Mouse (Mus musculus): Measurements from ENCODE around the gene Kcna5. TPM values are rescaled to one million over a fixed set of nuclear protein-coding genes. Genes with fewer than 3 reads are reported as not detected.

The Kcna5 gene
- polyA plus RNA-seq (2015; fragmentation: Nextera tagmentation; extraction: Ambion mirVana): 3.1 and 3.3 TPM in 2 replicates

- peak; percentile 77 for ATAC-seq (ENCODE audit: borderline replicate concordance, extremely low read depth, low FRiP score, low TSS enrichment)
- H3K4me3 ChIP-seq: peak within 1 kb of the TSS; percentile 17
- peaks cover 15% of the 10 kb centered on the region for H3K27me3 ChIP-seq
Observed at GRCm38 (mm10) chr6:126535208-126535910, at the start of gene Kcna5. Kcna5 (minus strand) TSS chr6:126535412.

GRCm38 (mm10) chr6:126583075-126583474, 47.9 kb upstream of the Kcna5 start:
- Histone ChIP-seq H3K4me3 (no peak overlapping the region), H3K4me1 (no peaks in the 10 kb centered on the region), H3K27me3 (no peaks in the 10 kb centered on the region), H3K36me3 (no peaks in the 10 kb centered on the region), H3K4me2 (no peak overlapping the region), H3K9me3 (no peaks in the 10 kb centered on the region), H3K9ac (no peak overlapping the region), H3K27ac (no peak overlapping the region)
- no peak for ATAC-seq (ENCODE audit: borderline replicate concordance, extremely low read depth, low FRiP score, low TSS enrichment)
- 64% methylated on average over 7 of the region's 7 CpGs for WGBS

More at GRCm38 (mm10) chr6:126535208-126535910, at the start of gene Kcna5:
- Histone ChIP-seq H3K9ac (0 out of 2 replicates have a peak within 1 kb of the TSS, but pooled peaks have one; percentile 15), H3K4me1 (peaks cover 19% of the 10 kb centered on the region), H3K9me3 (no peaks in the 10 kb centered on the region), H3K27ac (no peak within 1 kb of the TSS), H3K36me3 (no peaks in the 10 kb centered on the region), H3K4me2 (peak within 1 kb of the TSS; percentile 55)
- 3% methylated on average over 15 of the region's 15 CpGs for WGBS

GRCm38 (mm10) chr6:126581632-126582031, 46.4 kb upstream of the Kcna5 start:
- Histone ChIP-seq H3K9me3 (no peaks in the 10 kb centered on the region), H3K36me3 (no peaks in the 10 kb centered on the region), H3K27me3 (no peaks in the 10 kb centered on the region), H3K4me3 (no peak overlapping the region), H3K4me1 (no peaks in the 10 kb centered on the region), H3K27ac (no peak overlapping the region), H3K4me2 (no peak overlapping the region), H3K9ac (no peak overlapping the region)
- ATAC-seq (ENCODE audit: borderline replicate concordance, extremely low read depth, low FRiP score, low TSS enrichment): no peak
- 75% methylated on average over 8 of the region's 8 CpGs for WGBS

DNA sequence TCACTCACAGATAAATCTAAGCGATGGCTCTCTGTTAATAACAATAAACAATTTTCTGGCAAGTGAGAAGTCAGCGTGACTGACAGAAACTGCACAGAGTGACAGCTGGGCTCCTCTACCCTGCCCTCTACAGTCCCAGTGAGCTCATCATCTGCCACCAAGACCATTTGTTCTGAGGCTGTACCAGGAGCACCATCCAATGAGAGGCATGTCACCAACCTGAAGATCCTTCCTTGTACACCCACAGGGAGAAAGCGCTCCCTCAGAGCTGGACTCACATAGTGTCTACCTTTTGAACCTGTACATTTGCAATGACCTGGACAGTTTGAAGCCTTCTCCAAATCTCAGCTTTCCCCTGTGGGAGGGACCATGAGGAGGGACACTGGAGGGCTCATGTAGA, 45.4 kb upstream of the Kcna5 start:
- WGBS: 64% methylated on average over 3 of the region's 3 CpGs
- Histone ChIP-seq H3K36me3 (no peaks in the 10 kb centered on the region), H3K9ac (no peak overlapping the region), H3K27ac (no peak overlapping the region), H3K9me3 (no peaks in the 10 kb centered on the region), H3K4me2 (no peak overlapping the region), H3K27me3 (no peaks in the 10 kb centered on the region), H3K4me3 (no peak overlapping the region), H3K4me1 (no peaks in the 10 kb centered on the region)
- ATAC-seq (ENCODE audit: borderline replicate concordance, extremely low read depth, low FRiP score, low TSS enrichment): no peak

- H3K4me3 ChIP-seq: no peak overlapping the region
- H3K9me3 ChIP-seq: no peaks in the 10 kb centered on the region
- no peak for ATAC-seq (ENCODE audit: borderline replicate concordance, extremely low read depth, low FRiP score, low TSS enrichment)
- no peaks in the 10 kb centered on the region for H3K27me3 ChIP-seq
- no peak overlapping the region for H3K4me2 ChIP-seq
- H3K36me3 ChIP-seq: no peaks in the 10 kb centered on the region
- H3K9ac ChIP-seq: no peak overlapping the region
- no peak overlapping the region for H3K27ac ChIP-seq
- no peaks in the 10 kb centered on the region for H3K4me1 ChIP-seq
- 64% methylated on average over 3 of the region's 3 CpGs for WGBS
Observed at GRCm38 (mm10) chr6:126577415-126577814, 42.2 kb upstream of the Kcna5 start.

GRCm38 (mm10) chr6:126576566-126576965, 41.4 kb upstream of the Kcna5 start:
- WGBS: 62% methylated on average over 1 of the region's 1 CpGs
- Histone ChIP-seq H3K4me3 (no peak overlapping the region), H3K27me3 (no peaks in the 10 kb centered on the region), H3K4me2 (no peak overlapping the region), H3K9me3 (no peaks in the 10 kb centered on the region), H3K4me1 (no peaks in the 10 kb centered on the region), H3K36me3 (no peaks in the 10 kb centered on the region), H3K9ac (no peak overlapping the region), H3K27ac (no peak overlapping the region)
- no peak for ATAC-seq (ENCODE audit: borderline replicate concordance, extremely low read depth, low FRiP score, low TSS enrichment)

DNA sequence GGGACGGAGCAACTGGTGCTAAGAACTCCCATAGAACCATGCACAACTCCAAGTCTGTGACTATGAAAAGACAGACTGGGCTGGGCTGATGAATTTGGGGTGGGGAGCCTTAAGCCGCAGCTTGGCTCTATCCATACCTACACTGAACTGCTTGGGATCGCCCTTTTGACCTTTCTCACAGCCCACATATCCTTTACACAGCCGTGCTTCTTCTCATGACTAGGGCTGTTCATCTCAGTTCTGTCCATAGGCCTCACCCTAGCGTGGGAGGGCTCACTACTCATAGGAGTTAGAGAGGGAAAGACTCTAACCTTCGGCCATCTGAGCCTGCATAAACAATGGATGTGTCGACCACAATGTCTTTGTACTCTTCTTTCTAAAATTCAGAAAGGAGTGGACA, 39.6 kb upstream of the Kcna5 start:
- Histone ChIP-seq H3K36me3 (no peaks in the 10 kb centered on the region), H3K27ac (no peak overlapping the region), H3K9me3 (no peaks in the 10 kb centered on the region), H3K27me3 (no peaks in the 10 kb centered on the region), H3K9ac (no peak overlapping the region), H3K4me2 (no peak overlapping the region), H3K4me1 (no peaks in the 10 kb centered on the region), H3K4me3 (no peak overlapping the region)
- no peak for ATAC-seq (ENCODE audit: borderline replicate concordance, extremely low read depth, low FRiP score, low TSS enrichment)
- 72% methylated on average over 7 of the region's 7 CpGs for WGBS

- Histone ChIP-seq H3K27me3 (no peaks in the 10 kb centered on the region), H3K9ac (no peak overlapping the region), H3K4me1 (no peaks in the 10 kb centered on the region), H3K4me2 (no peak overlapping the region), H3K4me3 (no peak overlapping the region), H3K27ac (no peak overlapping the region), H3K9me3 (no peaks in the 10 kb centered on the region), H3K36me3 (no peaks in the 10 kb centered on the region)
- WGBS: 66% methylated on average over 5 of the region's 5 CpGs
- ATAC-seq (ENCODE audit: borderline replicate concordance, extremely low read depth, low FRiP score, low TSS enrichment): no peak
Observed at GRCm38 (mm10) chr6:126573021-126573420, 37.8 kb upstream of the Kcna5 start.

GRCm38 (mm10) chr6:126569809-126570208, 34.6 kb upstream of the Kcna5 start:
- no peak overlapping the region for H3K4me3 ChIP-seq
- H3K36me3 ChIP-seq: no peaks in the 10 kb centered on the region
- no peak for ATAC-seq (ENCODE audit: borderline replicate concordance, extremely low read depth, low FRiP score, low TSS enrichment)
- H3K9me3 ChIP-seq: no peaks in the 10 kb centered on the region
- no peak overlapping the region for H3K9ac ChIP-seq
- no peak overlapping the region for H3K27ac ChIP-seq
- H3K4me2 ChIP-seq: no peak overlapping the region
- H3K4me1 ChIP-seq: no peaks in the 10 kb centered on the region
- no peaks in the 10 kb centered on the region for H3K27me3 ChIP-seq
- WGBS: 63% methylated on average over 7 of the region's 7 CpGs

DNA sequence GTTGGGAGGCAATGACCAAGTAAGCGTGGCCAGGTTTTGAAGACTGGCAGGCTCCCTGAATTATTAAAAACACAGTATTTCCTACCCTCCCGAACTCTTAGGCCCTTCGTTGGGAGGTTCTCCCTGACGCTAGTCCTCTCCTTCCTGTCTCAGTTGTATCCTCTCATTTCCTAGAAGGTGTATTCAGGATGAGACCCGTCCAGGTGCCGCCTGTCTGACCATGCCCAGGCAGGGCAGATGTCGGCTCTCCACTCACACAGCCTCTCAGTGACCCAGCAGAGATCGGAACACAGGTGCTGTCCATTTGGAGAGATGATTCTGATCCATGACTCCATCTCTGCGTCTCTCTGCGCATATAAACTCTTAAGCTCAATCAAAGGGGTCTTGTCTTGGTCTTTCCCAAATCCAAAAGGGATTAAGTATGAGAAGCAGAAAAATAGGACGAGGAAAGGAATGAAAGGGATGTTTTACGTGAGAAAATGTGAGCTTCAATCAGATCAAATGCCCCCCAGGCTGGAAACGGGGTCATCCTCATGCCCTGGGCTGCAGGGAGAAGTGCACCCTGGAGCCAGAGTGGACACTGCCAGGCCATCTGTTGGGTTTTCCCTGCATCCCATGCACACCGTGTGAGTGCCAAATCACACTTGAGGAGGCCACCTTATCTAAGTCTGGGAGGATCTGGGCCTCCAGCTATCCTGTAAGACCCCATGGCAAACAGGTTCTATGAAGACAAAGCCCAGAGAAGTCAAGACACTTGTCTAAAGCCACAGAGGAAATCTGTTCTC, 33.0 kb upstream of the Kcna5 start:
- no peak overlapping the region for H3K4me3 ChIP-seq
- WGBS: 75% methylated on average over 14 of the region's 14 CpGs
- no peak overlapping the region for H3K27ac ChIP-seq
- H3K36me3 ChIP-seq: no peaks in the 10 kb centered on the region
- ATAC-seq (ENCODE audit: borderline replicate concordance, extremely low read depth, low FRiP score, low TSS enrichment): no peak
- H3K9ac ChIP-seq: no peak overlapping the region
- no peak overlapping the region for H3K4me2 ChIP-seq
- no peaks in the 10 kb centered on the region for H3K4me1 ChIP-seq
- no peaks in the 10 kb centered on the region for H3K27me3 ChIP-seq
- H3K9me3 ChIP-seq: no peaks in the 10 kb centered on the region

- ATAC-seq (ENCODE audit: borderline replicate concordance, extremely low read depth, low FRiP score, low TSS enrichment): no peak
- Histone ChIP-seq H3K27me3 (no peaks in the 10 kb centered on the region), H3K4me2 (no peak overlapping the region), H3K27ac (no peak overlapping the region), H3K4me3 (no peak overlapping the region), H3K9ac (no peak overlapping the region), H3K36me3 (no peaks in the 10 kb centered on the region), H3K4me1 (no peaks in the 10 kb centered on the region), H3K9me3 (no peaks in the 10 kb centered on the region)
- WGBS: 86% methylated on average over 9 of the region's 9 CpGs
Observed at GRCm38 (mm10) chr6:126567326-126567725, 32.1 kb upstream of the Kcna5 start.

GRCm38 (mm10) chr6:126564376-126564775, 29.2 kb upstream of the Kcna5 start:
- WGBS: 57% methylated on average over 6 of the region's 6 CpGs
- no peaks in the 10 kb centered on the region for H3K27me3 ChIP-seq
- H3K9me3 ChIP-seq: no peaks in the 10 kb centered on the region
- no peak for ATAC-seq (ENCODE audit: borderline replicate concordance, extremely low read depth, low FRiP score, low TSS enrichment)
- H3K9ac ChIP-seq: no peak overlapping the region
- H3K4me1 ChIP-seq: no peaks in the 10 kb centered on the region; the same call in 1 of the 2 replicates
- no peak overlapping the region for H3K27ac ChIP-seq
- H3K4me3 ChIP-seq: no peak overlapping the region
- H3K4me2 ChIP-seq: no peak overlapping the region
- no peaks in the 10 kb centered on the region for H3K36me3 ChIP-seq

All from lung, embryonic 15.5 days (tissue).